Mouse (Mus musculus) limb, embryonic 14.5 days (tissue): Measurements from ENCODE around the gene Slc35f3. TPM values are rescaled to one million over a fixed set of nuclear protein-coding genes. Genes with fewer than 3 reads are reported as not detected.

Experiments
- ATAC-seq: fragments of 200-750 bp; cut with Nextera tagmentation; 2 replicates; pipeline ENCODE4 v1.8.0; 2017; ENCODE audit warnings: low read depth, moderate number of reproducible peaks, moderate TSS enrichment; ENCODE audit not compliant: low FRiP score
- DNase-seq: peaks from one replicate; pipeline ENCODE4 v3.0.0-alpha.2; 2015; ENCODE audit warnings: low spot score
- H3K27ac ChIP-seq: fragments of 300-500 bp; sonication (generic); replicated peaks from 2 replicates; pipeline ENCODE4 v1.5.1; 2014; ENCODE audit warnings: low read depth, mild to moderate bottlenecking, low read length, moderate library complexity, mixed read lengths
- H3K27me3 ChIP-seq: fragments of 300-500 bp; sonication (generic); 2 replicates; pipeline ENCODE4 v1.6.1; 2014; ENCODE audit warnings: low read length, mixed read lengths; ENCODE audit not compliant: control insufficient read depth, insufficient read depth
- H3K36me3 ChIP-seq: fragments of 300-500 bp; sonication (generic); 2 replicates; pipeline ENCODE4 v1.6.1; 2014; ENCODE audit warnings: mild to moderate bottlenecking, low read length, moderate library complexity, mixed read lengths; ENCODE audit not compliant: control insufficient read depth, insufficient read depth
- H3K4me1 ChIP-seq: fragments of 300-500 bp; sonication (generic); 2 replicates; pipeline ENCODE4 v1.6.1; 2014; ENCODE audit warnings: antibody characterized with exemption, low read length, mixed read lengths; ENCODE audit not compliant: control insufficient read depth, insufficient read depth
- H3K4me2 ChIP-seq: fragments of 300-500 bp; sonication (generic); replicated peaks from 2 replicates; pipeline ENCODE4 v1.6.1; 2014; ENCODE audit warnings: low read depth, mild to moderate bottlenecking, low read length, moderate library complexity; ENCODE audit not compliant: severe bottlenecking
- H3K4me3 ChIP-seq: fragments of 300-500 bp; sonication (generic); replicated peaks from 2 replicates; pipeline ENCODE4 v1.5.1; 2014; ENCODE audit warnings: low read length
- H3K9ac ChIP-seq: fragments of 300-500 bp; sonication (generic); 2 replicates; pipeline ENCODE4 v1.6.1; 2014; ENCODE audit warnings: mild to moderate bottlenecking, low read depth, low read length, moderate library complexity; ENCODE audit not compliant: severe bottlenecking
- H3K9me3 ChIP-seq: fragments of 300-500 bp; sonication (generic); 2 replicates; pipeline ENCODE4 v1.6.1; 2016; ENCODE audit warnings: low read length; ENCODE audit not compliant: control insufficient read depth
- POLR2A ChIP-seq: fragments of 200-500 bp; IDR thresholded peaks from 2 replicates; pipeline ENCODE4 v1.8.0; 2012; ENCODE audit warnings: inconsistent platforms, mild to moderate bottlenecking, moderate library complexity, borderline replicate concordance; ENCODE audit not compliant: insufficient read depth, insufficient read length; ENCODE audit errors: extremely low read depth
- whole genome bisulfite sequencing: fragments of 180-500 bp; shearing (Covaris S2); extraction: QIAGEN DNeasy Blood & Tissue Kit; methylation state at CpG from one replicate; pipeline ENCODE4 v1.1.7; 2014; 5-methylcytosine and 5-hydroxymethylcytosine counted together
- polyA plus RNA-seq, 2 experiments: library from polyadenylated mRNA; depleted of rRNA in 1 of 2; stranded (reverse) in 1 of 2; unstranded in 1 of 2; fragments of >200 nt; fragmentation: Nextera tagmentation in 1 of 2; extraction: Ambion mirVana in 1 of 2; gene quantifications; 2 replicates each; pipeline versions ENCODE4 v1.2.1 to v1.2.3; 2012 to 2014

The Slc35f3 gene
- polyA plus RNA-seq, 2 experiments, result 1.7 to 1.8 TPM

GRCm38 (mm10) chr8:126338864-126339263 is 40.5 kb downstream of the Slc35f3 start:
- DNase-seq, result no peak
- TF ChIP-seq POLR2A, result no peak
- H3K9me3 ChIP-seq, result no peaks in the 10 kb centered on the region
- H3K36me3 ChIP-seq, result no peaks in the 10 kb centered on the region
- H3K4me1 ChIP-seq, result peaks cover 14% of the 10 kb centered on the region; the same call in 1 of the 2 replicates
- H3K4me2 ChIP-seq, result no peak overlapping the region
- H3K9ac ChIP-seq, result no peak overlapping the region
- no peak for ATAC-seq
- 89% methylated on average over 2 of the region's 3 CpGs for WGBS
- no peak overlapping the region for H3K27ac ChIP-seq
- H3K27me3 ChIP-seq, result no peaks in the 10 kb centered on the region
- no peak overlapping the region for H3K4me3 ChIP-seq

GRCm38 (mm10) chr8:126339357-126339756 is 41.0 kb downstream of the Slc35f3 start:
- Histone ChIP-seq H3K9me3 (no peaks in the 10 kb centered on the region), H3K4me3 (no peak overlapping the region), H3K27me3 (no peaks in the 10 kb centered on the region), H3K36me3 (no peaks in the 10 kb centered on the region), H3K9ac (no peak overlapping the region), H3K4me1 (peaks cover 14% of the 10 kb centered on the region; the same call in 1 of the 2 replicates), H3K4me2 (no peak overlapping the region), H3K27ac (no peak overlapping the region)
- 84% methylated on average over 3 of the region's 3 CpGs for WGBS
- ATAC-seq, result no peak
- TF ChIP-seq POLR2A, result no peak
- no peak for DNase-seq

GRCm38 (mm10) chr8:126341200-126341599 is 42.8 kb downstream of the Slc35f3 start:
- no peak overlapping the region for H3K4me2 ChIP-seq
- peak; percentile 36 for DNase-seq
- no peaks in the 10 kb centered on the region for H3K9me3 ChIP-seq
- peaks cover 14% of the 10 kb centered on the region; the same call in 1 of the 2 replicates for H3K4me1 ChIP-seq
- no peak overlapping the region for H3K9ac ChIP-seq
- no peak overlapping the region for H3K4me3 ChIP-seq
- no peak for TF ChIP-seq POLR2A
- H3K27me3 ChIP-seq, result no peaks in the 10 kb centered on the region
- peak overlapping the region; percentile 52 for H3K27ac ChIP-seq
- WGBS, result 14% methylated on average over 1 of the region's 1 CpGs
- ATAC-seq, result peak; percentile 76; the same call in 1 of the 2 replicates
- H3K36me3 ChIP-seq, result no peaks in the 10 kb centered on the region

- WGBS, result 82% methylated on average over 5 of the region's 5 CpGs
- Histone ChIP-seq H3K27ac (no peak overlapping the region), H3K36me3 (no peaks in the 10 kb centered on the region), H3K4me1 (peaks cover 14% of the 10 kb centered on the region; the same call in 1 of the 2 replicates), H3K27me3 (no peaks in the 10 kb centered on the region), H3K4me2 (no peak overlapping the region), H3K9me3 (no peaks in the 10 kb centered on the region), H3K9ac (no peak overlapping the region), H3K4me3 (no peak overlapping the region)
- no peak for DNase-seq
- no peak for TF ChIP-seq POLR2A
- ATAC-seq, result no peak
Observed at GRCm38 (mm10) chr8:126343427-126343826, 45.1 kb downstream of the Slc35f3 start.

GRCm38 (mm10) chr8:126345100-126345499 is 46.7 kb downstream of the Slc35f3 start:
- Histone ChIP-seq H3K36me3 (no peaks in the 10 kb centered on the region), H3K9ac (no peak overlapping the region), H3K4me1 (peaks cover 14% of the 10 kb centered on the region; the same call in 1 of the 2 replicates), H3K4me3 (no peak overlapping the region), H3K27me3 (no peaks in the 10 kb centered on the region), H3K27ac (no peak overlapping the region), H3K4me2 (no peak overlapping the region), H3K9me3 (no peaks in the 10 kb centered on the region)
- TF ChIP-seq POLR2A, result no peak
- 59% methylated on average over 4 of the region's 4 CpGs for WGBS
- ATAC-seq, result no peak
- DNase-seq, result no peak

- H3K27me3 ChIP-seq, result no peaks in the 10 kb centered on the region
- H3K4me1 ChIP-seq, result no peaks in the 10 kb centered on the region
- DNase-seq (no peak), ATAC-seq (no peak)
- H3K27ac ChIP-seq, result no peak overlapping the region
- H3K36me3 ChIP-seq, result no peaks in the 10 kb centered on the region
- 89% methylated on average over 1 of the region's 1 CpGs for WGBS
- no peak for TF ChIP-seq POLR2A
- H3K9me3 ChIP-seq, result no peaks in the 10 kb centered on the region
- H3K4me3 ChIP-seq, result no peak overlapping the region
- no peak overlapping the region for H3K9ac ChIP-seq
- H3K4me2 ChIP-seq, result no peak overlapping the region
Observed at GRCm38 (mm10) chr8:126353259-126353658, 54.9 kb downstream of the Slc35f3 start.
